Mouse (Mus musculus) kidney, adult 2 months (tissue): ENCODE measurements around the gene C3ar1. TPM values are rescaled to one million over a fixed set of nuclear protein-coding genes. Genes with fewer than 3 reads are reported as not detected.
A peak's percentile ranks its signal among the peaks of the same experiment; 100 is the strongest.

Source experiments
- DNase-seq: peaks from one replicate; pipeline ENCODE4 v3.0.0; 2021
- H3K27ac ChIP-seq: fragments of 200-500 bp; 2 replicates; pipeline ENCODE4 v1.5.1; 2012; ENCODE audit warnings: low read depth, low read length, control low read depth, inconsistent platforms; ENCODE audit not compliant: insufficient read depth
- H3K27me3 ChIP-seq: fragments of 200-500 bp; replicated peaks from 2 replicates; pipeline ENCODE4 v1.6.1; 2012; ENCODE audit warnings: mild to moderate bottlenecking, moderate library complexity, low read length, inconsistent platforms; ENCODE audit not compliant: control insufficient read depth, insufficient read depth
- H3K36me3 ChIP-seq: fragments of 200-500 bp; 2 replicates; pipeline ENCODE4 v1.6.1; 2012; ENCODE audit warnings: mild to moderate bottlenecking, moderate library complexity, low read length, inconsistent platforms; ENCODE audit not compliant: control insufficient read depth, insufficient read depth
- H3K4me1 ChIP-seq: fragments of 200-500 bp; 2 replicates; pipeline ENCODE4 v1.6.1; 2011; ENCODE audit warnings: low read length; ENCODE audit not compliant: control insufficient read depth, insufficient read depth
- H3K4me3 ChIP-seq: fragments of 200-500 bp; 2 replicates; pipeline ENCODE4 v1.5.1; 2011; ENCODE audit warnings: mild to moderate bottlenecking, low read depth, low read length, control low read depth; ENCODE audit not compliant: insufficient read depth
- CTCF ChIP-seq: fragments of 200-500 bp; conservative IDR thresholded peaks from 2 replicates; pipeline ENCODE4 v1.5.1; 2011; ENCODE audit warnings: low read depth, mild to moderate bottlenecking, control low read depth, low read length, moderate library complexity, mixed read lengths; ENCODE audit not compliant: insufficient read depth, insufficient read length
- POLR2A ChIP-seq: fragments of 200-500 bp; IDR thresholded peaks from one replicate; pipeline ENCODE4 v1.6.1; 2011; ENCODE audit warnings: low read depth, low read length, control low read depth
- WGBS: fragments of 180-500 bp; shearing (Covaris S2); methylation state at CpG from one replicate; pipeline ENCODE4 v1.1.7; 2018; 5-methylcytosine and 5-hydroxymethylcytosine counted together
- polyA plus RNA-seq: library from polyadenylated mRNA; depleted of rRNA; stranded (reverse); fragments of >200 nt; gene quantifications from 2 replicates; pipeline ENCODE4 v1.2.3, GENCODE M21; 2012

Gene C3ar1
- polyA plus RNA-seq, 1 experiment: 2.1 TPM

DNA sequence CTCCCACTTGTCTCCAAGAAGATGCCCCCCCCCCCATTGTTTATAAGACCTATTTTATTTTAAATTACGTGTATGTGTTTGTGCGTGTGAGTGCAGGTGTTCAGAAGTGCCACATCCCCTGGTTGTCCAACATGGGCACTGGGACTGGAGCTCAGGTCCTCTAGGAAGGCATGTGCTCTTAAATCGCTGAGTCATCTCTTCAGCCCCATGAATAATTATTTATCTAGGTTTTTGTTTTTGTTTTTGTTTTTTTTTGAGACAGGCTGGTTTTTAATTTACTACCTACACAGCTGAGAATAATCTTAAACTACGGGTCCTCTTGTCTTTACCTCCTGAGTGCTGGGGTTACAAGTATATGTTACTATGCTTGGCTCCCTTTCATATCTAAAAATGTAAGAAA lies 42.3 kb downstream of the C3ar1 start:
- no peak for DNase-seq
- H3K27ac ChIP-seq: no peak overlapping the region
- peaks cover 8% of the 10 kb centered on the region; the same call in 1 of the 2 replicates for H3K4me1 ChIP-seq
- H3K4me3 ChIP-seq: no peak overlapping the region
- H3K36me3 ChIP-seq: no peaks in the 10 kb centered on the region
- TF ChIP-seq CTCF: no peak
- TF ChIP-seq POLR2A: no peak
- 88% methylated on average over 4 of the region's 4 CpGs for WGBS
- H3K27me3 ChIP-seq: no peaks in the 10 kb centered on the region

DNA sequence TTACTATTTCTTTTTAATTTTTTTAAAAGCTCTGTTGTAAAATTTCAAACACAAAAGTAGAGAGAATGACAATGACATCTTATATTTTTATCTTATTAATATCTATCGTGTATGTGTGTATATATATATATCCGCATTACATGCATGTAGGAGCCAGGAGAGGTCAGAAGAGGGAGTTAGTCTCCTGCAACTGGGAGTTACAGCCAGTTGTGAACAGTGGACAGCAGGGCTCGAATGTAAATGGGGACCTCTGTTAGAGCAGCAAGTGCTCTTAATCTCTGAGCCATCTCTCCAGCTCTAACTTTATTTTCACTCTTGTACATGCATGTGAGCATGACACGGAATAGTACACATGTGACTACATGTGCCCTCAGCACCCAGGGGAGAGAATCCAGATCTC lies 43.2 kb downstream of the C3ar1 start:
- H3K27me3 ChIP-seq: no peaks in the 10 kb centered on the region
- no peak overlapping the region for H3K27ac ChIP-seq
- no peak overlapping the region for H3K4me3 ChIP-seq
- 92% methylated on average over 4 of the region's 4 CpGs for WGBS
- TF ChIP-seq POLR2A: no peak
- TF ChIP-seq CTCF: no peak
- H3K4me1 ChIP-seq: peaks cover 8% of the 10 kb centered on the region; the same call in 1 of the 2 replicates
- H3K36me3 ChIP-seq: no peaks in the 10 kb centered on the region
- DNase-seq: no peak

DNA sequence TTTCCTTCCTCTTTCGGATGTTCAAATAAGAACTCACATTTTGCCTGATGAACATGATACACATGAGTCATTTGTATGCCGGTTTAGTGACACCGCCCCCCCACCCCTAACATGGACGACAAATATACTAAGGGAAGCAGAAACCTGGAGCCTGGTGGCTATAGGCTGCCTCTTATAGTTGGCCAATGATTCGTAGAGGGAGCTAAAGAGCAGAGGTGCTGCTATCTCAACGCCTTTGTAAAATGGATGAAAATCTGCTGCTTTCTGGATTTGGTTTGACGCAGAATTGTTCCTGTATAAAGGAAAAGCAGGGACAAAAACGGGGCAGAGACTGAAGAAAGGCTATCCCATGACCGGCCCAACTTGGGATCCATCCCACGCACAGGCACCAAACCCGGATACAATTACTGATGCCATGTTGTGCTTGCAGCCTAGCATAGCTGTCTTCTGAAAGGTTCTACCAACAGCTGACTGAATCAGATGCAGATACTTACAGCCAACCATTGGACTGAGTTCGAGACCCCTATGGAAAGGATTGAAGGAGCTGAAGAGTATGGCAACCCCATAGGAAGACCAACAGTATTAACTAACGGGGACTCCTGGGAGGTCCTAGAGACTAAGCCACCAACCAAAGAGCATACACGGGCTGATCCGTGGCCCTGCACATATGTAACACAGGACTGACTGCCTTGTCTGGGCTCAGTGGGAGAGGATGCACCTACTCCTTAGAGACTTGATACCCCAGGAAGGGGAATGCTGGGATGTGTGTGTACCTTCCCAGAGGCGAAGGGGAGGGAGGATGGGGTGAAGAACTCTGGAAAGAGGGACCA lies 44.0 kb downstream of the C3ar1 start:
- WGBS: 28% methylated on average over 16 of the region's 16 CpGs
- Histone ChIP-seq H3K4me1 (peaks cover 8% of the 10 kb centered on the region; the same call in 1 of the 2 replicates), H3K36me3 (no peaks in the 10 kb centered on the region), H3K27me3 (no peaks in the 10 kb centered on the region), H3K4me3 (peak overlapping the region; percentile 36), H3K27ac (peak overlapping the region; percentile 95)
- DNase-seq: peak; percentile 40
- TF ChIP-seq POLR2A (no peak), CTCF (no peak)

DNA sequence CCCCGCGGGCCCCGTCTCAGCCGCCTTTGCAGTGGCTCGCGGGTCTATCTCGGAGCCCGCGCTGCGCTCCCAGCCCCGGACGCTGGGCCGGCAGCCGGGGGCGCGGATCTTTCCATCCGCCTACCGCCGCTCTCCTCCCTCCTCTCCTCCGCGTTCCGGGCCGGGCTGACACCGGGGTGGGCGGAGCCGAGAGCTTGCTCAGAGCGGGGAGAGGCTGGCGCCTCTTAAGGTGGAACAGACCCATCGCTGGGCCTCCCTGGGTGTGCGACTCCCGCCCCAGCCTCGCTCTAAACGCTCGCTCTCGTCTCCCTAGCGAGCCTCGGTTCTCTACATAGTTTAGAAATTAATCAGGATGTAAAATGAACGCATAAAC lies 44.7 kb downstream of the C3ar1 start:
- Histone ChIP-seq H3K4me3 (peak overlapping the region; percentile 67), H3K4me1 (peaks cover 8% of the 10 kb centered on the region; the same call in 1 of the 2 replicates), H3K27me3 (no peaks in the 10 kb centered on the region), H3K36me3 (no peaks in the 10 kb centered on the region), H3K27ac (peak overlapping the region; percentile 95)
- peak; percentile 96 for DNase-seq
- WGBS: 2% methylated on average over 36 of the region's 38 CpGs
- TF ChIP-seq POLR2A: peak; percentile 77
- TF ChIP-seq CTCF: no peak

DNA sequence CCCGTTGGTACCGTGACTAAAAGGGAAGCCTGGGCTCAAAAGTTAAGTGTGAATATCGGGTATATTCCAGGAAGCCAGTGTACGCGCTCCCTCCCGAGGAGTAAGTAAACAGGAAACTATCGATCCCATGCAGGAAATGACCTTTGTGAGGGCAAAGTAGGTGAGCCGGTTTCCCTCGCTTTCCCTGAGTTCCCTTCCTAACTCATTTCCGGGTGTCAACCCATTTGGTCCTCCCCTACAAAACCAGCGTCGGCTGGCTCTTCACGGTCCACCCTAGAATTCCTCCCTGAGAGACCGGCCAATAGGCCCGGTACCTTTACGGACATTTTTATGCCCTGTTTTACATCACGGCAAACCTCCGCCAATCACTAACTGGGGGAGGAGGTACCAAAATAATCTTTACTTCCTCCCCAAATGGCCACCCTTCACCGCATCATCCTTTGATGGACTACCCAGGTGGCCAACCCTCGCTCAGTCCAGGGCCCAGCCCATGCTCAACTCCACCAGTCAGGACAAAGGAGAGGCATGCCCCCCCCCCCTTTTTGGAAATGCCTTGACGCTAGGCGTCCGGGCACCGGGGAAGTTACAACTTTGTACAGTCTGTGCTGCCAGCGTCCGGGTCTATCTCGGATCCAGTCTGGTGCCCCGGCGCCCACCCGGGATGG lies 45.2 kb downstream of the C3ar1 start:
- Histone ChIP-seq H3K27me3 (no peaks in the 10 kb centered on the region), H3K27ac (peak overlapping the region; percentile 95), H3K36me3 (no peaks in the 10 kb centered on the region), H3K4me3 (peak overlapping the region; percentile 67), H3K4me1 (peaks cover 8% of the 10 kb centered on the region; the same call in 1 of the 2 replicates)
- WGBS: under 1% methylated on average over 30 of the region's 30 CpGs
- TF ChIP-seq POLR2A: no peak
- no peak for TF ChIP-seq CTCF
- DNase-seq: peak; percentile 99

DNA sequence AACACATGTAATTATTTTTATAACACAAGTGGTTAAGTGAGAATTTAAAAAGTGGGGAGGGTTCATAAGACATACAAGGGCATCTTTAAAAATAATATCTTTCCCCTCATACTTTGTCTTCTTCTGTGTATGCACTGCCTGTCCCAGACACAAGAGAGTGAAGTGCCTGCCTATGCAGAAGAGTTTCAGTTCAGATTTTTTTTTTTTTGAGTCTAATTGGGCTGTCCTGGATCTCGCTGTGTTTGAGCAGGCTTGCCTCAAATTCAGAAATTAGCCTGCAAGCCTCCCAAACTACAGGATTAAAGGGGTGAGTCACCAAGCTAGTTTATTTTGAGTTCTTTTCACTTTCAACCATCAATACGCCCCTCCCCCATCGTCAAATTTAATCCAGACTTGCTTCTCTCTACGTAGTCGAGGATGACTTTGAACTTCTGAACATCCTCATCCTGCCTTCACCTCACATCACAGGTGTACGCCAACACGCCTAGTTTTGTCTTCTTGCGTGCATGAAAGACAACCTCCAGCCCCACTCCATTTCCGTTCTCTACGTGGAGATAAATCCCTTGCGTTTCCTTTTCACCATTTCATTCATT lies 45.8 kb downstream of the C3ar1 start:
- DNase-seq: no peak
- Histone ChIP-seq H3K27me3 (no peaks in the 10 kb centered on the region), H3K4me1 (peaks cover 8% of the 10 kb centered on the region; the same call in 1 of the 2 replicates), H3K36me3 (no peaks in the 10 kb centered on the region), H3K27ac (peak overlapping the region; percentile 90), H3K4me3 (peak overlapping the region; percentile 59)
- TF ChIP-seq CTCF (no peak), POLR2A (no peak)
- WGBS: 2% methylated on average over 11 of the region's 11 CpGs

DNA sequence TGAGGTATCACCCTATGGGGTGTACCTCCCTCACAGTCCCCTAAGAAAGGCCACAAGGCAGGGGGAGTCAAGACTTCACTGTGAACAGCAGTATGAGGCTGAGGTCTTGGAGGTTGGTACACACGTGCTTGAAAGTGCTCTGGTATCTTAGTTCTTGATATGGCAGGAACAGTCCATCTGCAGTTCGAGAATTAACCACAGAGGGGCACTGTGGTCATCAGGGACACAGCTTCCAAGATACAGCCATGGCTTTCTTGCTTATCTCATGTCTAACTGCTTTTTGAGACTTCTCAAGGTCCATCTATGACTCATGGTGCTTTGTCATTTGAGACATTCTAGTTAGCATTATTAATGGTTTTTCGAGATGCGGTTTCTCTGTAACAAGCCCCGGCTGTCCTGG lies 51.5 kb downstream of the C3ar1 start:
- H3K27me3 ChIP-seq: no peaks in the 10 kb centered on the region
- H3K4me1 ChIP-seq: 0 out of 2 replicates have a peak, but pooled peaks cover 2% of the 10 kb centered on the region
- no peak overlapping the region for H3K27ac ChIP-seq
- H3K4me3 ChIP-seq: no peak overlapping the region
- DNase-seq: peak; percentile 83
- H3K36me3 ChIP-seq: no peaks in the 10 kb centered on the region
- TF ChIP-seq CTCF (peak; percentile 77), POLR2A (no peak)
- WGBS: 12% methylated on average over 5 of the region's 5 CpGs
